ENCODE assay signal across 22 mouse cellular contexts in the genomic region with DNA sequence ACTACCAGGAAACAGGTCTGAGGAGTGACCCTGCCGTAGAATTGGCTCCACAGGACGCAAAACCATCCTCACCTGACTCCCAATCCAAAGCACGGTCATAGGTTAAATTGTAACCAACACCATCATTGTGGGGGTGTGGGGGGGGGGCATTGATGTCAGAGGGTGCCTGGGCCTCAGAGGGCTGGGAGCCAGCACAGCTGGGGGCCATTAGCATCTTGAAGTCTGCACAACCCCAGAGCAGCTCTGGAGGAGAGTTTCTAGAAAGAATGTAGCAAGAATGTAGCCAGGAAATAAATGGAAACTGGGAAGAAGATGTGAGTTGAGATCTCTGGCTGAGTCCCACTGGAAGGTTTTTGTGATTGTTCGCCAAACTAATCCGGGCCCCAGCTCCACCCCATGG. TPM values are rescaled to one million over a fixed set of nuclear protein-coding genes. Genes with fewer than 3 reads are reported as not detected.
DNase-seq lines count a peak whose midpoint lies in the region; ATAC-seq and TF ChIP-seq lines count a peak whose summit lies in the region.
"Had no signal": no experiment of that assay in that cellular context is flagged by ENCODE, and none has a peak within 500 bp of the region (broad histone marks: within the 10 kb centered on the region; RNA-seq: fewer than 3 reads in every experiment).

No protein-coding gene starts in this region.

- peaks cover 3% of the 10 kb centered on the region; the same call in 1 of the 2 replicates for H3K36me3 ChIP-seq in heart, embryonic 12.5 days
- no peaks in the 10 kb centered on the region for H3K36me3 ChIP-seq in heart, embryonic 11.5 days (ENCODE audit: control insufficient read depth, insufficient read depth, low read length)
- no peaks in the 10 kb centered on the region for H3K36me3 ChIP-seq in limb, embryonic 13.5 days
- H3K36me3 ChIP-seq in limb, embryonic 10.5 days: no peaks in the 10 kb centered on the region
- peaks cover 3% of the 10 kb centered on the region; the same call in 1 of the 2 replicates for H3K36me3 ChIP-seq in kidney, postnatal 0 days (ENCODE audit: insufficient read depth, low read length)
- H3K36me3 ChIP-seq in limb, embryonic 15.5 days: no peaks in the 10 kb centered on the region
- no peaks in the 10 kb centered on the region for H3K36me3 ChIP-seq in liver, embryonic 11.5 days (ENCODE audit: control insufficient read depth, insufficient read depth, low read length)
- H3K36me3 ChIP-seq: hindbrain, embryonic 13.5 days; liver, embryonic 12.5 days; neural tube, embryonic 12.5 days had no signal

- no peaks in the 10 kb centered on the region for H3K9me3 ChIP-seq in heart, embryonic 12.5 days (replicated peaks)
- no peaks in the 10 kb centered on the region for H3K9me3 ChIP-seq in heart, embryonic 11.5 days (replicated peaks; ENCODE audit: control insufficient read depth, low read length)
- H3K9me3 ChIP-seq in limb, embryonic 13.5 days: no peaks in the 10 kb centered on the region
- H3K9me3 ChIP-seq in limb, embryonic 10.5 days (replicated peaks): no peaks in the 10 kb centered on the region
- no peaks in the 10 kb centered on the region for H3K9me3 ChIP-seq in kidney, postnatal 0 days (replicated peaks; ENCODE audit: low read length)
- H3K9me3 ChIP-seq in limb, embryonic 15.5 days: no peaks in the 10 kb centered on the region
- no peaks in the 10 kb centered on the region for H3K9me3 ChIP-seq in liver, embryonic 11.5 days (ENCODE audit: control insufficient read depth, low read length)
- H3K9me3 ChIP-seq: embryonic facial prominence, embryonic 12.5 days; forebrain, embryonic 10.5 days; hindbrain, embryonic 13.5 days; liver, embryonic 12.5 days; neural tube, embryonic 12.5 days had no signal

- no peak overlapping the region for H3K4me3 ChIP-seq in heart, embryonic 12.5 days
- no peak overlapping the region for H3K4me3 ChIP-seq in heart, embryonic 11.5 days (ENCODE audit: low read depth, low read length)
- no peak overlapping the region for H3K4me3 ChIP-seq in limb, embryonic 13.5 days
- H3K4me3 ChIP-seq in limb, embryonic 10.5 days: no peak overlapping the region
- no peak overlapping the region for H3K4me3 ChIP-seq in kidney, postnatal 0 days (replicated peaks; ENCODE audit: low read depth, low read length)
- no peak overlapping the region for H3K4me3 ChIP-seq in limb, embryonic 15.5 days
- no peak overlapping the region for H3K4me3 ChIP-seq in liver, embryonic 11.5 days (ENCODE audit: low read depth, low read length)
- H3K4me3 ChIP-seq: embryonic facial prominence, embryonic 12.5 days; forebrain, embryonic 10.5 days; hindbrain, embryonic 13.5 days; liver, embryonic 12.5 days; neural tube, embryonic 12.5 days had no signal

- TF ChIP-seq CTCF in kidney, postnatal 0 days (IDR thresholded peaks at IDR 0.05; ENCODE audit: low read depth): no peak

- DNase-seq in limb, embryonic 10.5 days (ENCODE audit: low spot score): no peak
- peak; percentile 37 for DNase-seq in kidney, postnatal 0 days (ENCODE audit: low spot score)
- DNase-seq in liver, embryonic 11.5 days (ENCODE audit: low spot score): no peak
- no peak for DNase-seq in cerebellum, adult 18-20 months
- DNase-seq: adrenal gland, postnatal 36 days; B cell, adult 2 months; cerebellum, adult 8-10 months; lung, postnatal 10 days; spleen, adult 18-20 months; thymus, postnatal 14 days had no signal

- peaks cover 33% of the 10 kb centered on the region for H3K4me1 ChIP-seq in heart, embryonic 12.5 days (replicated peaks)
- H3K4me1 ChIP-seq in heart, embryonic 11.5 days (ENCODE audit: control insufficient read depth, insufficient read depth, low read length): peaks cover 19% of the 10 kb centered on the region
- H3K4me1 ChIP-seq in limb, embryonic 13.5 days: peaks cover 27% of the 10 kb centered on the region
- peaks cover 7% of the 10 kb centered on the region; the same call in 1 of the 2 replicates for H3K4me1 ChIP-seq in limb, embryonic 10.5 days
- no peaks in the 10 kb centered on the region for H3K4me1 ChIP-seq in kidney, postnatal 0 days (replicated peaks; ENCODE audit: insufficient read depth, low read length)
- H3K4me1 ChIP-seq in limb, embryonic 15.5 days: peaks cover 32% of the 10 kb centered on the region
- no peaks in the 10 kb centered on the region for H3K4me1 ChIP-seq in liver, embryonic 11.5 days (replicated peaks; ENCODE audit: control insufficient read depth, insufficient read depth, low read length)
- H3K4me1 ChIP-seq: neural tube, embryonic 12.5 days had no signal

- peak overlapping the region; percentile 35; the same call in 1 of the 2 replicates for H3K27ac ChIP-seq in heart, embryonic 12.5 days (ENCODE audit: poor library complexity, severe bottlenecking)
- no peak overlapping the region for H3K27ac ChIP-seq in heart, embryonic 11.5 days (ENCODE audit: low read depth, low read length)
- peak overlapping the region; percentile 10; the same call in 1 of the 2 replicates for H3K27ac ChIP-seq in limb, embryonic 13.5 days
- no peak overlapping the region for H3K27ac ChIP-seq in limb, embryonic 10.5 days
- H3K27ac ChIP-seq in kidney, postnatal 0 days: no peak overlapping the region
- peak overlapping the region; percentile 39 for H3K27ac ChIP-seq in limb, embryonic 15.5 days
- H3K27ac ChIP-seq in liver, embryonic 11.5 days (ENCODE audit: low read depth, low read length): no peak overlapping the region
- H3K27ac ChIP-seq: embryonic facial prominence, embryonic 12.5 days; forebrain, embryonic 10.5 days; hindbrain, embryonic 13.5 days; liver, embryonic 12.5 days; neural tube, embryonic 12.5 days had no signal

- H3K4me2 ChIP-seq in heart, embryonic 12.5 days: no peak overlapping the region
- H3K4me2 ChIP-seq in heart, embryonic 11.5 days: no peak overlapping the region
- no peak overlapping the region for H3K4me2 ChIP-seq in limb, embryonic 13.5 days (replicated peaks)
- no peak overlapping the region for H3K4me2 ChIP-seq in kidney, postnatal 0 days (ENCODE audit: low read length)
- H3K4me2 ChIP-seq in limb, embryonic 15.5 days: no peak overlapping the region
- no peak overlapping the region for H3K4me2 ChIP-seq in liver, embryonic 11.5 days
- H3K4me2 ChIP-seq: embryonic facial prominence, embryonic 12.5 days; hindbrain, embryonic 13.5 days; liver, embryonic 12.5 days; neural tube, embryonic 12.5 days had no signal

- no peaks in the 10 kb centered on the region for H3K27me3 ChIP-seq in heart, embryonic 12.5 days (replicated peaks)
- no peaks in the 10 kb centered on the region for H3K27me3 ChIP-seq in heart, embryonic 11.5 days (ENCODE audit: control insufficient read depth, insufficient read depth, low read length)
- H3K27me3 ChIP-seq in limb, embryonic 13.5 days: no peaks in the 10 kb centered on the region
- no peaks in the 10 kb centered on the region for H3K27me3 ChIP-seq in limb, embryonic 10.5 days (ENCODE audit: low read depth, poor library complexity, severe bottlenecking)
- no peaks in the 10 kb centered on the region for H3K27me3 ChIP-seq in kidney, postnatal 0 days (ENCODE audit: insufficient read depth, low read length)
- H3K27me3 ChIP-seq in limb, embryonic 15.5 days: no peaks in the 10 kb centered on the region
- no peaks in the 10 kb centered on the region for H3K27me3 ChIP-seq in liver, embryonic 11.5 days (replicated peaks; ENCODE audit: control insufficient read depth, insufficient read depth, low read length)
- H3K27me3 ChIP-seq: embryonic facial prominence, embryonic 12.5 days; hindbrain, embryonic 13.5 days; liver, embryonic 12.5 days; neural tube, embryonic 12.5 days; Patski had no signal

- H3K9ac ChIP-seq in heart, embryonic 12.5 days: no peak overlapping the region
- H3K9ac ChIP-seq in heart, embryonic 11.5 days (ENCODE audit: low read depth, low read length): no peak overlapping the region
- H3K9ac ChIP-seq in limb, embryonic 13.5 days: no peak overlapping the region
- H3K9ac ChIP-seq in kidney, postnatal 0 days (ENCODE audit: low read depth, low read length): no peak overlapping the region
- no peak overlapping the region for H3K9ac ChIP-seq in limb, embryonic 15.5 days
- H3K9ac ChIP-seq in liver, embryonic 11.5 days (ENCODE audit: low read depth, low read length): no peak overlapping the region
- H3K9ac ChIP-seq: embryonic facial prominence, embryonic 12.5 days; hindbrain, embryonic 13.5 days; liver, embryonic 12.5 days; neural tube, embryonic 12.5 days had no signal

- 80% methylated on average over 5 of the region's 5 CpGs for WGBS in heart, embryonic 12.5 days
- WGBS in heart, embryonic 11.5 days (ENCODE audit: insufficient replicate concordance): 78% methylated on average over 5 of the region's 5 CpGs
- 70% methylated on average over 5 of the region's 5 CpGs for WGBS in limb, embryonic 13.5 days
- 83% methylated on average over 5 of the region's 5 CpGs for WGBS in limb, embryonic 10.5 days
- WGBS in kidney, postnatal 0 days: 65% methylated on average over 5 of the region's 5 CpGs
- 54% methylated on average over 5 of the region's 5 CpGs for WGBS in limb, embryonic 15.5 days
- WGBS in liver, embryonic 11.5 days: 83% methylated on average over 5 of the region's 5 CpGs

- ATAC-seq in heart, embryonic 12.5 days (ENCODE audit: insufficient number of reproducible peaks, low FRiP score): no peak
- no peak for ATAC-seq in heart, embryonic 11.5 days (replicated peaks; ENCODE audit: insufficient number of reproducible peaks, low FRiP score, low TSS enrichment)
- no peak for ATAC-seq in limb, embryonic 13.5 days (ENCODE audit: low FRiP score, low read depth)
- ATAC-seq in kidney, postnatal 0 days (replicated peaks; ENCODE audit: low FRiP score, low read depth): 0 out of 2 replicates have a peak, but pooled peaks have one; percentile 26
- no peak for ATAC-seq in limb, embryonic 15.5 days (ENCODE audit: insufficient number of reproducible peaks, low FRiP score, low TSS enrichment, low read depth)
- no peak for ATAC-seq in liver, embryonic 11.5 days (replicated peaks; ENCODE audit: low FRiP score)
- ATAC-seq: activated CD4-positive, CD25-positive, alpha-beta regulatory T cell, adult 4 months; liver, embryonic 12.5 days; Patski had no signal

RNA-seq across cellular contexts. Expression of gene Slc10a6, which starts 30.3 kb away (rescaled TPM):
- 0.20 and 0.26 TPM in 2 replicates for polyA plus RNA-seq in heart, embryonic 12.5 days (2016; fragmentation: Nextera tagmentation; extraction: Ambion mirVana)
- 0.19 TPM in 1 of 2 replicates, not detected in the other for polyA plus RNA-seq in heart, embryonic 11.5 days (2014; fragmentation: Nextera tagmentation; extraction: Ambion mirVana)
- polyA plus RNA-seq in limb, embryonic 13.5 days (2015; fragmentation: Nextera tagmentation; extraction: Ambion mirVana): 0.20 TPM in 1 of 2 replicates, not detected in the other
- polyA plus RNA-seq in limb, embryonic 10.5 days (2016; fragmentation: Nextera tagmentation; extraction: Ambion mirVana): not detected in 2 replicates
- 0.27 and 0.39 TPM in 2 replicates for polyA plus RNA-seq in kidney, postnatal 0 days (2015; fragmentation: Nextera tagmentation; extraction: Ambion mirVana)
- polyA plus RNA-seq in limb, embryonic 15.5 days (2015; fragmentation: Nextera tagmentation; extraction: Ambion mirVana): 8.4 and 9.1 TPM in 2 replicates
- 0.15 TPM in 1 of 2 replicates, not detected in the other for polyA plus RNA-seq in liver, embryonic 11.5 days (2014; fragmentation: Nextera tagmentation; extraction: Ambion mirVana)
- polyA plus RNA-seq: activated CD4-positive, CD25-positive, alpha-beta regulatory T cell, adult 4 months; forebrain, embryonic 10.5 days; liver, embryonic 12.5 days; midbrain, postnatal 0 days; Patski had no signal

RNA-seq across cellular contexts. Expression of gene 1700016H13Rik, which starts 56.9 kb away (rescaled TPM):
- polyA plus RNA-seq in heart, embryonic 12.5 days (2016; fragmentation: Nextera tagmentation; extraction: Ambion mirVana): 0.18 and 0.26 TPM in 2 replicates
- not detected in 2 replicates for polyA plus RNA-seq in heart, embryonic 11.5 days (2014; fragmentation: Nextera tagmentation; extraction: Ambion mirVana)
- polyA plus RNA-seq in limb, embryonic 13.5 days (2015; fragmentation: Nextera tagmentation; extraction: Ambion mirVana): not detected in 2 replicates
- 0.16 and 0.20 TPM in 2 replicates for polyA plus RNA-seq in limb, embryonic 10.5 days (2016; fragmentation: Nextera tagmentation; extraction: Ambion mirVana)
- polyA plus RNA-seq in kidney, postnatal 0 days (2015; fragmentation: Nextera tagmentation; extraction: Ambion mirVana): 0.11 and 0.20 TPM in 2 replicates
- polyA plus RNA-seq in limb, embryonic 15.5 days (2015; fragmentation: Nextera tagmentation; extraction: Ambion mirVana): 0.24 and 0.26 TPM in 2 replicates
- 0.15 TPM in 1 of 2 replicates, not detected in the other for polyA plus RNA-seq in liver, embryonic 11.5 days (2014; fragmentation: Nextera tagmentation; extraction: Ambion mirVana)
- polyA plus RNA-seq: activated CD4-positive, CD25-positive, alpha-beta regulatory T cell, adult 4 months; liver, embryonic 12.5 days; Patski had no signal

Comparison
In these comparisons a context has a peak if more than half of its experiments do, and no peak if none do; other contexts are left out.
1. H3K27ac ChIP-seq: peak in heart, embryonic 12.5 days (single experiment), limb, embryonic 13.5 days (single experiment) and limb, embryonic 15.5 days (single experiment); none in heart, embryonic 11.5 days (single experiment), limb, embryonic 10.5 days (single experiment), kidney, postnatal 0 days (single experiment) and liver, embryonic 11.5 days (single experiment).